Mouse (Mus musculus) limb, embryonic 11.5 days (tissue): Measurements from ENCODE around the gene Tesc. TPM values are rescaled to one million over a fixed set of nuclear protein-coding genes. Genes with fewer than 3 reads are reported as not detected.

ENCODE experiments used
- ATAC-seq: fragments of 200-750 bp; cut with Nextera tagmentation; 2 replicates; pipeline ENCODE4 v1.8.0; 2017; ENCODE audit warnings: low read depth; ENCODE audit not compliant: insufficient number of reproducible peaks, low FRiP score, low TSS enrichment
- DNase-seq: peaks from one replicate; pipeline ENCODE4 v3.0.0-alpha.2; 2015; ENCODE audit warnings: low spot score
- H3K27ac ChIP-seq: fragments of 300-500 bp; sonication (generic); replicated peaks from 2 replicates; pipeline ENCODE4 v1.5.1; 2014; ENCODE audit warnings: low read depth, mild to moderate bottlenecking, low read length
- H3K27me3 ChIP-seq: fragments of 300-500 bp; sonication (generic); 2 replicates; pipeline ENCODE4 v1.6.1; 2014; ENCODE audit warnings: mild to moderate bottlenecking, low read length, mixed read lengths; ENCODE audit not compliant: control insufficient read depth, insufficient read depth
- H3K36me3 ChIP-seq: fragments of 300-500 bp; sonication (generic); 2 replicates; pipeline ENCODE4 v1.6.1; 2014; ENCODE audit warnings: mild to moderate bottlenecking, low read length, moderate library complexity, mixed read lengths; ENCODE audit not compliant: control insufficient read depth, insufficient read depth
- H3K4me1 ChIP-seq: fragments of 300-500 bp; sonication (generic); 2 replicates; pipeline ENCODE4 v1.6.1; 2014; ENCODE audit warnings: low read length, mixed read lengths; ENCODE audit not compliant: control insufficient read depth, insufficient read depth
- H3K4me2 ChIP-seq: fragments of 300-500 bp; sonication (generic); 2 replicates; pipeline ENCODE4 v1.6.1; 2014; ENCODE audit warnings: low read depth, mild to moderate bottlenecking, moderate library complexity; ENCODE audit not compliant: severe bottlenecking
- H3K4me3 ChIP-seq: fragments of 300-500 bp; sonication (generic); 2 replicates; pipeline ENCODE4 v1.5.1; 2014; ENCODE audit warnings: low read depth, low read length
- H3K9ac ChIP-seq: fragments of 300-500 bp; sonication (generic); 2 replicates; pipeline ENCODE4 v1.6.1; 2014; ENCODE audit warnings: mild to moderate bottlenecking, low read length
- H3K9me3 ChIP-seq: fragments of 300-500 bp; sonication (generic); 2 replicates; pipeline ENCODE4 v1.6.1; 2016; ENCODE audit warnings: low read length; ENCODE audit not compliant: control insufficient read depth
- WGBS: fragments of 180-500 bp; shearing (Covaris S2); extraction: QIAGEN DNeasy Blood & Tissue Kit; methylation state at CpG from one replicate; pipeline ENCODE4 v1.1.7; 2014; 5-methylcytosine and 5-hydroxymethylcytosine counted together
- polyA plus RNA-seq: library from polyadenylated mRNA; unstranded; fragments of >200 nt; fragmentation: Nextera tagmentation; extraction: Ambion mirVana; gene quantifications from 2 replicates; pipeline ENCODE4 v1.2.1, GENCODE M21; 2014

Gene Tesc
- polyA plus RNA-seq, 1 experiment from 2014 or later = 0.53 TPM

DNA sequence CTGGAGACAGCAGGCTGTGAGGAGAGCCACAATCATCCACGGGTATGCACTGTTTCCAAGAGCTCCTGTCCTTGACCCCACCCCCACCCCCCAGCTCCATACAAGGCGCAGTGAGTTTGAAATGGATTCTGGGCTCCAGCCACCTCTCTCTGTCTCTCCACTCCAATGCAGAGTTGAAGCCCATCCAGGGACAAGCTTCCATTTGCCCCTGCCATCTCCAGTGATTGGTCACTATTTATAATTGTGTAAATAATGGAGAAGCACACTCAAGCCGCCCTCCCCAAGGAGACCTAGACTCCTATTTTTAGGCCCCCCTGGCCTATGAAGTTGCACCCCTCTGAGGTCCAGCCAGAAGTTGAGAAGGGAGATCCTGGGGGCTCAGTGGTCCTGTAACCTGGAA, 4.5 kb upstream of the Tesc start:
- Histone ChIP-seq H3K36me3 (no peaks in the 10 kb centered on the region), H3K4me1 (peaks cover 10% of the 10 kb centered on the region), H3K9ac (no peak overlapping the region), H3K27ac (no peak overlapping the region), H3K9me3 (no peaks in the 10 kb centered on the region), H3K27me3 (peaks cover 29% of the 10 kb centered on the region), H3K4me2 (no peak overlapping the region), H3K4me3 (no peak overlapping the region)
- WGBS = 81% methylated on average over 3 of the region's 3 CpGs
- DNase-seq = no peak
- ATAC-seq = no peak

GRCm38 (mm10) chr5:118025880-118026279, 1.7 kb upstream of the Tesc start:
- ATAC-seq (no peak), DNase-seq (peak; percentile 34)
- WGBS = 2% methylated on average over 12 of the region's 12 CpGs
- no peak overlapping the region for H3K9ac ChIP-seq
- H3K27ac ChIP-seq = no peak overlapping the region
- H3K36me3 ChIP-seq = no peaks in the 10 kb centered on the region
- no peaks in the 10 kb centered on the region for H3K9me3 ChIP-seq
- peaks cover 57% of the 10 kb centered on the region for H3K27me3 ChIP-seq
- H3K4me3 ChIP-seq = no peak overlapping the region
- H3K4me1 ChIP-seq = peaks cover 14% of the 10 kb centered on the region
- H3K4me2 ChIP-seq = no peak overlapping the region

DNA sequence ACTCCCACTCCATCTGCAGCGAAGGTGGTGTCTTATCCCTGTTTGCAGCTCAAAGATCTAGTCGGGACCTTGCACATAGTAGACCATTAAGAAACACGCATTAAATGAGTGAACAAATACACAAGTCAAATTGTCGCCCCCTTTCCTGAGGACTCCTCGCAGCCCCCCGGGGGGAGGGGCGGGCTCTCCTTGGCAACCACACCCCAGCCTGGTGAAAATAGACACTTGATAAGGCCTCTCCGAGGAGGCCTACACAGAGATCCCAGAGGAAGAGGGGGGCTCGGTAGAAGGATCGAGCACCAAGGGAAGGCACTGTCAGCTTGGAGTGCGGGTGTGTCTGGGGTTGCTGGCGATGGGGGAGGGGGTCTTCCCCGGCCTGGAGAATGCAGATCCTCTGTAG, 1.2 kb upstream of the Tesc start:
- no peak overlapping the region for H3K4me3 ChIP-seq
- H3K9ac ChIP-seq = no peak overlapping the region
- 4% methylated on average over 13 of the region's 13 CpGs for WGBS
- ATAC-seq = no peak
- no peak overlapping the region for H3K4me2 ChIP-seq
- no peaks in the 10 kb centered on the region for H3K36me3 ChIP-seq
- peaks cover 14% of the 10 kb centered on the region for H3K4me1 ChIP-seq
- H3K27ac ChIP-seq = no peak overlapping the region
- DNase-seq = no peak
- peaks cover 58% of the 10 kb centered on the region for H3K27me3 ChIP-seq
- H3K9me3 ChIP-seq = no peaks in the 10 kb centered on the region

- peak overlapping the region; percentile 96 for H3K4me2 ChIP-seq
- 1% methylated on average over 39 of the region's 39 CpGs for WGBS
- H3K27me3 ChIP-seq = peaks cover 58% of the 10 kb centered on the region
- H3K27ac ChIP-seq = no peak overlapping the region
- no peaks in the 10 kb centered on the region for H3K9me3 ChIP-seq
- peak overlapping the region; percentile 60 for H3K4me3 ChIP-seq
- H3K36me3 ChIP-seq = no peaks in the 10 kb centered on the region
- peak; percentile 33 for DNase-seq
- H3K4me1 ChIP-seq = peaks cover 14% of the 10 kb centered on the region
- ATAC-seq = no peak
- H3K9ac ChIP-seq = no peak overlapping the region
These were observed 344 bp upstream of the Tesc start for GRCm38 (mm10) chr5:118027101-118027697.

DNA sequence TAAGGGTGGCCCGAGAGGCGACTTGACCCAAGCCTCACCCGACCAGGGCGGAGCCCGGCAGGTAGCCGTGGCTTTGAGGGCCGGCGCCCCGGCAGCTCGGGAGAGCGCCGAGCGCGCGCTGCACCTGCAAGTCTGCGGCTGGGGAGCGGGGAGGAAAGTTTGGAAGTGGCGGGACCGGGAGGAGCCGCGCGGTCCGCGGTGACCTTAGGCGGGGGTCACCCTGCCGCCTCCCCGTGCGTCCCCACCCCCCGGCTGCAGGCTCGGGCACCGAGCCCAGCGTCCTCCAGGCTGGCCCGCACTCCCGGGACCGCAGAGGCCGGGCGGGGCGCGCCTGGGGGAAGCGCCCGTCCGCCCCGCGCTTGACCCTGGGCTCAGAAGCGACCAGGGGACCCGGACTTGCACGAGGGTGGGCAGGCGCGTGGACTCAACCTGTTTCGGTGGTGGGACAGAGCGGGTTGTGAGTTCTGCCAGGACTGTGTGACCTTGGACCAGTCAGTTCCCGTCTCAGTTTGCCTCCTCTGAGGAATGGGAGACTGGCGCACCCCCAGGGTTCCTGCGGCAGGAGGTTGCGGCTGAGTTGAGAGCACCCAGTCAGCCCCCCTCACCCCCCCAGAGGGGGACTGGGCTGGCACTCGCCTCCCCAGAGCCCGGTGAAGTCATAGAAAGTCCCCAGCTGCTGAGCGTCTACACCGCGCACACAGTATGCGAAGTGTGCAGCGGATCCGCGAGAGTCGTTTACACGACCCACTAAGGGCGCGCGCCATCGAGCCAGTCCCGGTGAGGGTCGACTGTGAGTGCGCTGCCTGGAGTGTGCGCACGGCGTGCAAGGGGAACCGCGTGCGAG, 870 bp downstream of the Tesc start:
- DNase-seq = peak; percentile 41
- peak; percentile 18; the same call in 1 of the 2 replicates for ATAC-seq
- Histone ChIP-seq H3K4me3 (peak overlapping the region; percentile 60), H3K4me2 (peak overlapping the region; percentile 96), H3K9me3 (no peaks in the 10 kb centered on the region), H3K27ac (no peak overlapping the region), H3K36me3 (no peaks in the 10 kb centered on the region), H3K4me1 (peaks cover 14% of the 10 kb centered on the region), H3K9ac (peak overlapping the region; percentile 27; the same call in 1 of the 2 replicates), H3K27me3 (peaks cover 61% of the 10 kb centered on the region)
- WGBS = 2% methylated on average over 73 of the region's 79 CpGs

DNA sequence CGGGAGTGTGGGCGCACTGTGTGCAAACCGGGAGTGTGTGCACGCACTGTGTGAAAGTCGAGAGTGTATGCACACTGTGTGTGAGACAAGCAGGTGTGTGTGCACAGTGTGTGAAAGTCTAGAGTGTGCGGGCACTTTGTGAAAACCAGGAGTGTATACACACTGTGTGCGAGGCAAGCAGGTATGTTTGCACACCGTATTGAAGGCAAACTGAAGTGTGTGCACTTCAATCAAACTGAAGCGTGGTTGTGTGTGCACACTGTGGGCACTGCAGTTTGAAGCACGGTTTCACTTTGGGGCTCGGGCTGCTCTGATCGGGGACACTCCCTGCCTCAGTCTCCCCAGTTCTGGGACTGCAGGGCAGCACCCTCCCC, 1.5 kb downstream of the Tesc start:
- peaks cover 14% of the 10 kb centered on the region for H3K4me1 ChIP-seq
- H3K27me3 ChIP-seq = peaks cover 61% of the 10 kb centered on the region
- H3K27ac ChIP-seq = no peak overlapping the region
- DNase-seq (no peak), ATAC-seq (no peak)
- no peak overlapping the region for H3K9ac ChIP-seq
- peak overlapping the region; percentile 96; the same call in 1 of the 2 replicates for H3K4me2 ChIP-seq
- H3K9me3 ChIP-seq = no peaks in the 10 kb centered on the region
- H3K36me3 ChIP-seq = no peaks in the 10 kb centered on the region
- 6% methylated on average over 12 of the region's 12 CpGs for WGBS
- no peak overlapping the region; the same call in 1 of the 2 replicates for H3K4me3 ChIP-seq

DNA sequence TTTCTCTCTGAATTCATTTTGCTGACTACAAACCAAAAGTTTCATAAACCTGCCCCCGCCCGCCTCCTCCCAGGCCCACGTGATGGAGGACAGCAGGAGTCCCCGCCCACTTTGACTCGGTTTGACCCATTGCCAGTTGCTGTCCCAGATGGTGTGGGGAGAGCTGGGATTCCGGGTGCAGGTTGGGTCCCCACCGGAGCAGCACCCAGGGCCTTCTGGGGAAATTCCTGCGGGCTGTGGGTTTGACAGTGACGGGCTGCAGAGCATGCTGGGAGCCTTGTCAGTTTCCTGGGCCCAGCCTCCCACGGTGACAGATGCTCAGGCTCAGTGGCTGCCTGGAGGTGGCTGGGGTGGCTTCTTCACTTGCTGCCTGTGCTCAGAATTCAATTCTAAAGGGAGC, 1.9 kb downstream of the Tesc start:
- Histone ChIP-seq H3K4me3 (no peak overlapping the region), H3K27ac (no peak overlapping the region), H3K36me3 (no peaks in the 10 kb centered on the region), H3K9ac (no peak overlapping the region), H3K27me3 (peaks cover 61% of the 10 kb centered on the region), H3K9me3 (no peaks in the 10 kb centered on the region), H3K4me1 (peaks cover 14% of the 10 kb centered on the region), H3K4me2 (0 out of 2 replicates have a peak overlapping the region, but pooled peaks have one; percentile 20)
- DNase-seq (no peak), ATAC-seq (no peak)
- 5% methylated on average over 10 of the region's 10 CpGs for WGBS

GRCm38 (mm10) chr5:118030022-118030675, 2.6 kb downstream of the Tesc start:
- H3K27ac ChIP-seq = no peak overlapping the region
- H3K4me3 ChIP-seq = no peak overlapping the region
- no peaks in the 10 kb centered on the region for H3K9me3 ChIP-seq
- H3K4me1 ChIP-seq = peaks cover 14% of the 10 kb centered on the region
- no peaks in the 10 kb centered on the region for H3K36me3 ChIP-seq
- DNase-seq (no peak), ATAC-seq (no peak)
- no peak overlapping the region for H3K4me2 ChIP-seq
- peaks cover 61% of the 10 kb centered on the region for H3K27me3 ChIP-seq
- H3K9ac ChIP-seq = no peak overlapping the region
- WGBS = 88% methylated on average over 9 of the region's 9 CpGs
